Mouse (Mus musculus): ENCODE measurements at regions not wholly inside any gene's neighbourhood (a gene's known extent, or its start where the extent isn't known, plus 50 kb on each side); places are given as distances from the start of the nearest gene placed in this dataset.

DNA sequence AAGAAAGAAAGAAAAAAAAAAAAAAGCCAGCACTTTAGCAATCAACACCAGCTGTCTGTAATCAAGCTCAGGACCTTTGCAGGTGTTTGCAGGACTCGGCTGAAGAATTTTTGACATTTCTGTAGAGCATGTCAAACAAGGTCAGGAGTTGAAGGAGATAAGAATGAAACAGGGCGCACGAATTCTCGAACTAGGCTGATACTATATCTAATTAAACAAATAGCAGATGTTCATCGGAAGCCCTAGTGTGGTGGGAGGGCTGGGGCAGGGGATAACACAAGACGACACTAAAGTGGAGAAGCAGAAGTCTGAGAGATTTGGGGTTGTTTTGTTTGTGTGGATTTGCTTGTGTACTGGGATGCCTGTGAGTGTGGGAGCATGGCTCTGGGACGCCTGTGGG is 646.9 kb downstream of the Galc start:
- 32% methylated on average over 7 of the region's 7 CpGs for WGBS
- H3K27ac ChIP-seq (ENCODE audit: low read depth, low read length) = no peak overlapping the region
- no peaks in the 10 kb centered on the region for H3K4me1 ChIP-seq (ENCODE audit: control insufficient read depth, insufficient read depth, low read length)
- ATAC-seq (ENCODE audit: low FRiP score, low TSS enrichment) = peak; percentile 62
- H3K36me3 ChIP-seq (ENCODE audit: control insufficient read depth, insufficient read depth, low read length) = no peaks in the 10 kb centered on the region
- H3K27me3 ChIP-seq (ENCODE audit: control insufficient read depth, insufficient read depth, low read length) = no peaks in the 10 kb centered on the region
- H3K9ac ChIP-seq (ENCODE audit: low read depth, low read length) = no peak overlapping the region
- H3K9me3 ChIP-seq (ENCODE audit: control insufficient read depth, low read length) = no peaks in the 10 kb centered on the region
- H3K4me3 ChIP-seq (ENCODE audit: low read length) = no peak overlapping the region
- no peak overlapping the region for H3K4me2 ChIP-seq (replicated peaks; ENCODE audit: low read depth, low read length)
